In genomic region chr13:40649096-40650035, GRCm38 (mm10) we compare ENCODE assay signal across 13 mouse cellular contexts.
DNase-seq lines count a peak whose midpoint lies in the region; ATAC-seq lines count a peak whose summit lies in the region.
"Had no signal": no experiment of that assay in that cellular context is flagged by ENCODE, and none has a peak within 500 bp of the region (broad histone marks: within the 10 kb centered on the region; RNA-seq: fewer than 3 reads in every experiment).

No protein-coding gene starts in this region.

- no peak for ATAC-seq in intestine, embryonic 14.5 days (replicated peaks; ENCODE audit: low FRiP score, low TSS enrichment, low read depth)
- no peak for ATAC-seq in intestine, embryonic 15.5 days
- peak; percentile 39; the same call in 1 of the 2 replicates for ATAC-seq in hindbrain, embryonic 13.5 days (ENCODE audit: low FRiP score)
- ATAC-seq in midbrain, embryonic 16.5 days = peak; percentile 39; the same call in 1 of the 2 replicates
- ATAC-seq in CD4-positive, CD25-positive, alpha-beta regulatory T cell, adult 4 months = no peak

- no peaks in the 10 kb centered on the region for H3K36me3 ChIP-seq in intestine, embryonic 14.5 days (ENCODE audit: control insufficient read depth, insufficient read depth, low read length)
- no peaks in the 10 kb centered on the region for H3K36me3 ChIP-seq in intestine, embryonic 15.5 days
- no peaks in the 10 kb centered on the region for H3K36me3 ChIP-seq in hindbrain, embryonic 13.5 days
- no peaks in the 10 kb centered on the region for H3K36me3 ChIP-seq in midbrain, embryonic 16.5 days (ENCODE audit: control insufficient read depth, insufficient read depth, low read length)

- H3K4me2 ChIP-seq in intestine, embryonic 14.5 days (ENCODE audit: low read length) = no peak overlapping the region
- H3K4me2 ChIP-seq in intestine, embryonic 15.5 days (replicated peaks) = no peak overlapping the region
- peak overlapping the region; percentile 15; the same call in 1 of the 2 replicates for H3K4me2 ChIP-seq in hindbrain, embryonic 13.5 days
- H3K4me2 ChIP-seq in midbrain, embryonic 16.5 days (ENCODE audit: low read length) = no peak overlapping the region

- H3K9me3 ChIP-seq in intestine, embryonic 14.5 days (ENCODE audit: control insufficient read depth, low read length) = no peaks in the 10 kb centered on the region
- H3K9me3 ChIP-seq in intestine, embryonic 15.5 days = no peaks in the 10 kb centered on the region
- no peaks in the 10 kb centered on the region for H3K9me3 ChIP-seq in hindbrain, embryonic 13.5 days
- no peaks in the 10 kb centered on the region for H3K9me3 ChIP-seq in midbrain, embryonic 16.5 days (replicated peaks; ENCODE audit: control insufficient read depth, low read length, poor library complexity, severe bottlenecking)

- H3K4me1 ChIP-seq in intestine, embryonic 14.5 days (replicated peaks; ENCODE audit: control insufficient read depth, insufficient read depth, low read length) = peaks cover 12% of the 10 kb centered on the region
- H3K4me1 ChIP-seq in intestine, embryonic 15.5 days (replicated peaks) = 0 out of 2 replicates have a peak, but pooled peaks cover 3% of the 10 kb centered on the region
- peaks cover 15% of the 10 kb centered on the region for H3K4me1 ChIP-seq in hindbrain, embryonic 13.5 days (replicated peaks)
- peaks cover 3% of the 10 kb centered on the region; the same call in 1 of the 2 replicates for H3K4me1 ChIP-seq in midbrain, embryonic 16.5 days (ENCODE audit: control insufficient read depth, insufficient read depth, low read length)

- H3K27me3 ChIP-seq in intestine, embryonic 14.5 days (replicated peaks; ENCODE audit: control insufficient read depth, insufficient read depth, low read length) = no peaks in the 10 kb centered on the region
- H3K27me3 ChIP-seq in intestine, embryonic 15.5 days (replicated peaks) = no peaks in the 10 kb centered on the region
- H3K27me3 ChIP-seq in hindbrain, embryonic 13.5 days = 0 out of 2 replicates have a peak, but pooled peaks cover 4% of the 10 kb centered on the region
- H3K27me3 ChIP-seq in midbrain, embryonic 16.5 days (ENCODE audit: control insufficient read depth, insufficient read depth, low read depth, low read length) = peaks cover 3% of the 10 kb centered on the region; the same call in 1 of the 2 replicates
- H3K27me3 ChIP-seq: CH12.LX had no signal

- H3K27ac ChIP-seq in intestine, embryonic 14.5 days (ENCODE audit: low read depth) = peak overlapping the region; percentile 63; the same call in 1 of the 2 replicates
- no peak overlapping the region for H3K27ac ChIP-seq in intestine, embryonic 15.5 days
- H3K27ac ChIP-seq in hindbrain, embryonic 13.5 days = no peak overlapping the region
- H3K27ac ChIP-seq in midbrain, embryonic 16.5 days (ENCODE audit: low read length) = no peak overlapping the region
- H3K27ac ChIP-seq: heart, adult 2 months had no signal

- H3K4me3 ChIP-seq in intestine, embryonic 14.5 days (ENCODE audit: low read depth, low read length) = no peak overlapping the region
- no peak overlapping the region for H3K4me3 ChIP-seq in intestine, embryonic 15.5 days (replicated peaks)
- H3K4me3 ChIP-seq in hindbrain, embryonic 13.5 days = no peak overlapping the region
- H3K4me3 ChIP-seq in midbrain, embryonic 16.5 days (ENCODE audit: low read depth, low read length) = no peak overlapping the region
- H3K4me3 ChIP-seq: heart, adult 2 months had no signal

- DNase-seq in intestine, embryonic 14.5 days (ENCODE audit: low spot score) = no peak
- peak; percentile 89 for DNase-seq in ZHBTc4 (ENCODE audit: low read depth, low spot score)
- DNase-seq in lung, postnatal 4 days = no peak
- no peak for DNase-seq in testis, postnatal 14 days (ENCODE audit: low spot score)
- DNase-seq: adrenal gland, adult 2 months; cerebellum, adult 9-10 months; heart, adult 2 months; lung, adult 2 months had no signal

- 49% methylated on average over 10 of the region's 10 CpGs for WGBS in intestine, embryonic 14.5 days
- 42% methylated on average over 10 of the region's 10 CpGs for WGBS in intestine, embryonic 15.5 days
- 30% methylated on average over 10 of the region's 10 CpGs for WGBS in hindbrain, embryonic 13.5 days
- 34% methylated on average over 10 of the region's 10 CpGs for WGBS in midbrain, embryonic 16.5 days

- no peak overlapping the region for H3K9ac ChIP-seq in intestine, embryonic 14.5 days (ENCODE audit: low read length)
- no peak overlapping the region for H3K9ac ChIP-seq in intestine, embryonic 15.5 days
- H3K9ac ChIP-seq in hindbrain, embryonic 13.5 days = no peak overlapping the region
- no peak overlapping the region for H3K9ac ChIP-seq in midbrain, embryonic 16.5 days (ENCODE audit: low read depth, low read length)

Comparison
In these comparisons a context has a peak if more than half of its experiments do, and no peak if none do; other contexts are left out.
1. ATAC-seq: peak in hindbrain, embryonic 13.5 days (single experiment) and midbrain, embryonic 16.5 days (single experiment); none in intestine, embryonic 14.5 days (single experiment), intestine, embryonic 15.5 days (single experiment) and CD4-positive, CD25-positive, alpha-beta regulatory T cell, adult 4 months (single experiment).